Mouse (Mus musculus) gastrocnemius, adult 18-20 months (tissue): Measurements from ENCODE around the gene Gm2a. TPM values are rescaled to one million over a fixed set of nuclear protein-coding genes. Genes with fewer than 3 reads are reported as not detected.
A peak's percentile ranks its signal among the peaks of the same experiment; 100 is the strongest.
"Not testable (repeated sequence)": the region's sequence is repeated elsewhere in the genome, so short reads cannot be mapped to it uniquely, and the experiment has no call there.

Experiments
- DNase-seq: peaks from one replicate; pipeline ENCODE4 v3.0.0; 2021; ENCODE audit warnings: low spot score
- long read RNA-seq, 2 experiments: library from polyadenylated mRNA; stranded (forward); transcript quantifications; one replicate each; pipeline ENCODE4 v2.0.0; 2021
- total RNA-seq, 2 experiments: library from RNA; stranded (reverse); gene quantifications; 2 replicates each; pipeline ENCODE4 v1.2.3; 2021

Gm2a gene
- 1 to 10 TPM; 8.2 TPM for total RNA-seq
- long read RNA-seq, experiment 1, full-length matches to known transcripts = 21 of 21 reads
- long read RNA-seq, experiment 1, partial matches to known transcripts = 0 of 21 reads
- long read RNA-seq, experiment 1, other reads (novel, unspliced or antisense) = 0 of 21 reads
- long read RNA-seq, experiment 2, full-length matches to known transcripts = 8 of 8 reads
- long read RNA-seq, experiment 2, partial matches to known transcripts = 0 of 8 reads
- long read RNA-seq, experiment 2, other reads (novel, unspliced or antisense) = 0 of 8 reads

DNA sequence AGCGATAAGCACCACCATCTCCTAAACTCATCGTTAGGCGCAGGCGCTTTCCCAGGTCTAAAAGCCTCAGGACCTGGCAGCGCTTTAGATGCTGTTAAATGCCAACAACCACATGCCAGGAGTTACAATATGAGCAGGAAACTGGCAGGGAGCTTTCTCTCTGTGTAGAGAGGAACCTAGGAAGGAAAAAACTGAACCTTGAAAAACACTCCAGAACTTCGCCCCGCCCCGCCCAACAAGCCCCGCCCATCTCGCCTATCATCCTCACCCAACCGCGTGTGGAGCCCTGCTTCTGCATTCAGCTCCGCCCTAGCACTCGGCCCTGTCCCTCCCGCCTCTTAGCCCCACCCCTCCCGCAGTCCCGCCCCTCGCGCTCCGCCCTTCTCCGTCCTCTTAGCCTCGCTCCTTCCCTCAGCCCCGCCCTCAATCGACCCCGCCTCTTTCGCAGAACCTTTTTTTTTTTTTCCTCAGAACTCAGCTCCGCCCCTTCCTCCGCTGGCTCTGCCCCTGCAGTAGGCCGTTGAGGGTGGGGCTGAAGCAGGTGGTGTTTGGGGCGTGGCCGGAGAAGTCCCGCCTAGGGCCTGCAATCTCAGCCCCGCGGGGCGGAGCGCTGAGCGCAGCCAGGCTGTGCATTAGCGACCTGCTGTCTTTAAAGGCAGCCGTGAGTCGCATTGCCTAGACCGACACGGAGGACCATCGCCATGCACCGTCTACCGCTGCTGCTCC is at the start of gene Gm2a:
Gm2a (plus strand) TSS at position 653 of the 726 bp plus-strand sequence.
- DNase-seq = peak; percentile 96

DNA sequence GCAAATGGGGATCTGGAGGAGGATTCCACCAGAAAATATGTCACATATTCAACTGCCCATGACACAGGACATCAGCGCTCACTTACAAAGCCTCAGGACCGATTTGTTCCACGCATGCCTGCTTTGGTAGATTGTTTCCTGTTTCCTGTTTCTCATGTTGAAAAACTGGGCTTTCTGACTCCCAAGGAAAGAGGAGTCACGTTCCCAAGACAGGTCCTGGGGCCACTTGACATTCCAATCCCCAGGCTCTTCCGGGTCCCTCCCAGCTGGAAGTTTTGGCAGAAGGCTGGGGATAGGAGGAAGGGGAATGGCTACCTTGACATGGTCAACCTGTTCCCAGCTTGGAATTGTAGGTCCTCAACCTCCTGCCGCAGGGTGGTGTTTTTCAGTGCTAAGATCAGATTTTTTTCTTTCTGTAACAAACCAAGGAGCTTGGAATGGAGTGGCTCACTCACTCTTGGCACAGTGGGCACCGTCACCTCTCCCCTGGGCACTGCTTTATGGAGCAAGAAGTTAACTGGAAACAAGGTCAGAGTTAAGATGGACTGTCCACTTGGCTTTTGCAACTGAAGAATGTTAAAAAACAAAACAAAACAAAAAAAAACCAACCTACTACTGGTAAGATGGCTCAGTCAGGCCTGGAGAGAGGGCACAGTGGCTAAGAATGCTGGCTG is 46.9 kb upstream of the Gm2a start:
- no peak for DNase-seq

DNA sequence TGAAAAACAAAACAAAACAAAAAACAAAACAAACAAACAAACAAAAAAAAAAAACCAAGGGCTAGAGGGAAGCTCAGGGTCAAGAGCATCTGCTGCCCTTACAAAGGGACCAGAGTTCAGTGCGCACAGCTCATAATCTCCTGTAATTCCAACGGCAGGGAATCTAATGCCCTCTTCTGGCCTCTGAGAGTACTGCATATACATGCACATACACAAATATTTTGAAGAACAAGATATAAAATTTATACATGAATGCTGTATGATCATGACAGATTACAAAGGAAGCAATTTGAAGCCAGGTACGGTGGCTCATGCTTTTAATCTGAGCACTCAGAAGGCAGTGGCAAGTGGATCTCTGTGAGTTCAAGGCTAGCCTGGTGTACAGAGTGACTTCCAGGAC is 40.4 kb upstream of the Gm2a start:
- no peak for DNase-seq

DNA sequence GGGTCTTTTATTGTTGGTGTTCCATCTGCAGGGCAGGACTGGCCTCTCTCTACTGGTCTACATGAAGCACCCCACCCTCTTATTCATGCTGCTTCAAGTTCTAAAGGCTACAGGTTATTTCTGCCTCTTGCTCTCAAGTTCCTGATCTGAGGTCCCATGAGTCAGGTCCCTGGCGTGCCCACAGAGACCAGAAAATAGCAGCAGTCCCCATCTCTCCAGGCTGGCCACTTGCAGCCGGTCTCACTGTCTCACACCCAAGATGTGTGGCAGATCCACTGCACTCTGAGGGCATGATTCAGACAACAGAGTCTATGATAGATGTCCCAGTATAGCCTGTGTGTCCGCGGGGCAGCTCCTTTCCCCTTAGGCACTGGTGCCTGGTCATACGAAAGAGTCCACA is 37.1 kb upstream of the Gm2a start:
- DNase-seq = peak; percentile 51

DNA sequence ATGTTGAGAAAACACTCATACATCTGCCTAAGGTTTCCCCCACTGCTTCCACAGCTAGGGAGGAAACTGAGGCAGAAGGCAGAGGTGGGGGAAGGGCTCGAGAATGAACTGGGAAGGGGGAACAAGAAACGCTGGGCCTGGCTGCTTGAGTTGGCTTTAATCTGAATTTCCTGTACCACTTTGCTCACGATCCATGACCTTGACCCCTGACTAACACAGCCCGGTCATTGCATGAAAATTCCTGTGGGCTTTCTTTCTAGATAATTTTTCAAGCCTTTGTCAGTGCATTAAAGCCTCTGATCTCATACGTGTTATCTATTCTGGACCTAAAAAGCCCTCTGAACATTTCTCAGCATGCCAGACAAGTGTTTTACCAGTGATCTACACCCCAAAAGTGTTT is 35.1 kb upstream of the Gm2a start:
- DNase-seq = no peak

DNA sequence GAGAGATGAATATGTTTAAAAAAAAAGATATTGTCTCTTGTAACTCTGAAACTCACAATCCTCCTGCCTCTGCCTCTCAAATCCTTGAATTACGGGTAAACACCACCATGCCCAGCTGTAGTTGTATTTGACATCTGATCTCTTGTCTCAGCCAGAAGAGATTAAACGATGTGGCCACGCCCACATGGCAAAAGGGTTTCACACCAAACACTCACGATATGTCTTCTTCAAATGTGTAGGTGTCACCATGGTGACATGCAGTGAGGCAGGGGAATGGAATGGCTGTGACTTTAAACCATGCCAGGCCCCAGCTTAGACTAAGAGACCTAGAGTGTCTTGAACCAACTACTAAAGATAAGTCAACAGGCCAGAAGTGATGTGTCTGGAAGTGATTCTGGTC is 31.0 kb upstream of the Gm2a start:
- DNase-seq = no peak

DNA sequence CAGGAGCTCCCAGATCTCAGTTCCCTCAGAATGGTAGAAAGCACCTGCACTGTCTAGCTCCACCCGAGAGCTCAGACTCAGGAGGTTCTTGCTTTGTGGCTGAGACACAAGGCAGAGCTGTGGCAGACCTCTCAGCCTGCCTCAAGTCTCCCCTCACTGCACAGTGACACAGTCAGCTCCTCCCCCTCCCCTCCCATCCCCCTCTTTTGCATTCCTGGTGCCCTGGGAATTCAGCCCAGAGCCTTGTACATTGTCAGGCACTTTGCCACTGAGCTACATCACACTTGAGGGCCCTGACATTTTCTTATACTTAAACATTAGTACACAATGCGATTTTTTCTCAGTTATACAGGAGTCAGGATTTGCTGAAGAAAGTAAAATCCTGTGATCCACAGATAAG is 28.9 kb upstream of the Gm2a start:
- DNase-seq = no peak

DNA sequence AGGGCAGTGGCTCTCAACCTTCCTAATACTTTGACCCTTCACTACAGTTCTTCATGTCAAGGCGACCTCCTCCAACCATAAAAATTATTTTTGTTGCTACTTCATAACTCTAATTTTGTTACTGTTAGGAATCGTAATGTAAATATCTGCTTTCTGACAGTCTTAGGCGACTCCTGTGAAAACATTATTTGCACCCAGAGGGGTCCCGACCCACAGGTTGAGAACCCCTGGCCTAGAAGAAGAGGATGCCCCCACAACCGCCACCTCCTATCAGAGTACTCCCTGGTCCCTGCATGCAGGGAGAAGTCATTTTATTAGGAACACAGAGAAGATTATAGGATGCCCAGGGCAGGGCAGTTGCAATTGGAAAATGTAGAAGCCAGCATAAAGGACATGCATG is 26.6 kb upstream of the Gm2a start:
- no peak for DNase-seq

DNA sequence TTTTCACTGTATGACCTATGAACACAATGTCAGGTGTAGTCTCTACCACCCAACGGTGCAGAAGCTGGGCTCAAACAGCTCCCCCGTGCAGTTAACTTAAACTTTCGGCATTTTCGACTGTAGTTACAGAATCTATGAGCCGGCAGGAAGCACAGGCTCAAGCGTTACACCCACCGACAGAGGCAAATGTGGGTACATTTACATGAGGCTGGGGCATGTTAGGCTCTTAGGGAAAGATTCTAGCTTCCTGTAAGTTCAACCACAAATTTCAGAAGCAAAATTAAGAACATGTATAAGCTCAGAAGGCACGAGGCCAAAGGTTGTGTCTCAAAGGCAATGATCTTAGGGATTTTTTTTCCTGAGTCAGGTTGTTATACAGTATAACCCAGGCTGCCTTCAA is 25.4 kb upstream of the Gm2a start:
- DNase-seq = no peak

DNA sequence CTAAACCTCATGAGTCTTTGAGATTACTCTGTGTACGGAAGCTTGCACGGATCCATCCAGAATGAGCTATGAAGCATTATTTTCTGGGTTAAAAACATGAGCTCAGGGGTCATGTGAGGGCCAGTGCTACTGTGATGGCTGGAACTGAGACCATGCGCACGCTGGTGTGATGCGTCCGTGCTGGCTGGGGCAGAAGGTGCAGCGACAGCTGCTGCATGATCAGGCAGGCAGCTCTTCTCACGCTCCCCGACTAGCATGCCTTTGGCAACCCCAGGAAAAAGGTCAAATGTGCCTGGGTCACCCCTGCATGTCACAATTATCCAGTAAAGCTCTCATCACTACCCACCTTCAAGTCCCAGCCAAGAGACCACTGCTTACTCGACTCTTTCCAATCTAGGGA is 24.7 kb upstream of the Gm2a start:
- DNase-seq = peak; percentile 17

DNA sequence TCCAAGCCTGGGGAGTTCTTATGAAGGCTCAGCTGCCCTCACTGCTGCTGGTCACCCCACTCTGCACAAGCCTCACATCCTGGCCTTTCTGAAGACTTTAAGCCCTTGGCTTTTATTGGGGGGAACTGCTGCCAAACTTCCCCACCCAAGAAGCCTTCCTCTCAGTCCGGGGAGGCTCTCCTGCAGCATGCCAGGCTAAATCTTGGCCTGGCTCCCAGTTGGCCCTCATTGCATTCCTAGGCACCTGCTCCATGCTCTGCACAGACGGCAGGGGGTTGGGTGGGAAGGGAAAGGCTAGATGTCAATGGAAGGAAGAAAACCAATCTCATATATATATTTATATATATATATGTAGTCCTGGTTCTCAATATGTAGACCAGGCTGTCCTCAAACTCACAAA is 22.3 kb upstream of the Gm2a start:
- peak; percentile 36 for DNase-seq

DNA sequence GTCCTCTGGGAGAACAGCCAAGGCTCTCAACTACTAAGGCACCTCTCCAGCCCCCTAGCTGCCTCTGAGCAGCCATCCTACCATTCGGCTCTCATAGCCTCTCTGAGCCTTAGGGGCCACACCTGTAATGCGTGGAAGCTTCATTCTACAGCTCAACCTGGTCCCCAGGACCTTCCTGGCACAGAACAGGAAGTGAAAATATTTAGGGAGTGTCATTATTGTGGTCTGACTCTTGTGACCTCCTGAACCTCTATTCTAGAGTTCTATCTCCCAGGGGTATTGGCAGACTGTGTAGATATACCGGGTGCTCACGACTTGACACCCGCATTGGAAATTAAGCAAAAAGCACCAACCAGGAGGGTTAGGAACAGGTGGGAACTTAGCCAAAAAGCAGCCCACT is 21.7 kb upstream of the Gm2a start:
- no peak for DNase-seq

DNA sequence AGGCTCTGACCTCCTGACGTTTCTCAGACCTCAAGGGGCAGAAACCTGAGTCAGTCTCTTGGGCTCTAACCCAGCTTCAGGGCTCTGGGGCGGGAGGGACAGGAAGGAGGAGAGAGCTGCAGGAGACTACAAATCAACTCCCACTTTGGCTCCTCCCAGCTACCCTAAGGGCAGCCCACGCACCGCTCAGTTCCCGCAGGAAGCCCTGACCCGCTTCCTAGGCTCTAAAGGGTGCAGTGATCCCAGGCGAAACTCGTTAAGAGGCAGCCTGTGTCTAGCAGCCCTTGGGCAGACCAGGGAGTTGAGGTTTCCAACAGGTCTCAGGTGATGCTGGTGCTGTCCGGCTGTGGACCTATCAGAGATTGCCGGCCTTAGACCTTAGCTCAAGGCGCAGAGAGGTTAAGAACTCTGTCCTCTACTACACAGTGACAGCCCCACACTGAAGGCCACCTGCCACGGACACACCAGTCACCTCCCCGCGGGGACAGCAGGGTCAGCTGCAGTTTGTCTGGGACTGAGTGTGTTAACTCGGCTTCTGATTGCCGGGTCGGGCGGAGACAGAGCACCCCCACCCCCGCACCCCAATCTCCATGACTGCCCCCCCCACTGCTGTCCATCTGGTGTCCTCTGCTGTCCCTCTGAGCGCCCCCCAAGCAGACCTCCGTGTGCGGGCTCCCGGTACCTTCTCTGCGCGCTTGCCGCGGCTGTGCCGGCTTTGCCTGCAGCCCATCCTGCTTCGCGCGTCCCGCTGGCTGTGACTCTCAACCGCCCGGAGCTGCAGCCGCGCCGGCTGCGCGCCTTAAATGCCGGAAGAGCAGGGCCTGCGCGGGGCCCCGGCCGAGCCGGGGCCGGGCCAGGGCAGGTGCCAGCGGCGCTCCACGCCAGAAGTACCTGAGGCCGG is 20.3 kb upstream of the Gm2a start, which contains the start of gene Ccdc69:
Ccdc69 (minus strand) TSS at position 801 of the 901 bp plus-strand sequence.
- peak; percentile 84 for DNase-seq

DNA sequence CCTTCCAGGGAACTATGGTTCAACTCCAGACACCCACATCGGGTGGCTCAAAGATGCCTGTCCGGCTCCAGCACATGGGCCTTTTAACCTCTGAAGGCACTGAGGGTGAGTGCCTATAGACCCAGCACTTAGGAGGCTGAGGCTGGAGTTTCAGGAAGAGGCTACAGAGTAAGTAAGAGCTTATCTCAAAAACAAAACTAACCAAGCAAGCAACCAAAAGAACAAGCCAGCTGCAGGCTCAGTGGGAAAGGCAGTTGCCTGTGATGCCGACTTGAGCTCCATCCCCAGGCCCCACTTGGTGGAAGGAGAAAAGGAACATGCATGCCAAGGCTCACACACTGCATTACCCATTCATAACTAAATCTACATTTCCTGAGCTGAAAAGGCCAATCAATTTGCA is 19.4 kb upstream of the Gm2a start:
- no peak for DNase-seq

DNA sequence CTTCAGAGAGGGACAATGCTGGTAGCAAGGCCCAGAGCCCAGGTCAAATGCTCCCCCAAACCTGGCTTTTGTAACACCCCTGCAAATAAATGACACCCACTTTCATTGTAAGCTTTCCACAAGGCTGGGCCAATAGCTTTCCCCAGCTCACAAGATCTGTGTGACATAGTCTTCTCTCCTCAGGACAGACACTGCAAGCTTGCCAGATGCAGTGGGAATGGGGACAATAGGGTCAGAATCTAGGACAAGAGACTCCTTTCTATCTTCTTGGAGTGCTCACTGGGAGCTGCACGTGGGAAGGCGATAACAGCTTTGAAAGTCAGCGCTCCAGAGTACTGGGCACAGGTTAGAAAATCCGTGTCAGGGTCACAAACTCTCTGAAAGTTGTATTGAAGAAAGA is 18.7 kb upstream of the Gm2a start:
- no peak for DNase-seq

DNA sequence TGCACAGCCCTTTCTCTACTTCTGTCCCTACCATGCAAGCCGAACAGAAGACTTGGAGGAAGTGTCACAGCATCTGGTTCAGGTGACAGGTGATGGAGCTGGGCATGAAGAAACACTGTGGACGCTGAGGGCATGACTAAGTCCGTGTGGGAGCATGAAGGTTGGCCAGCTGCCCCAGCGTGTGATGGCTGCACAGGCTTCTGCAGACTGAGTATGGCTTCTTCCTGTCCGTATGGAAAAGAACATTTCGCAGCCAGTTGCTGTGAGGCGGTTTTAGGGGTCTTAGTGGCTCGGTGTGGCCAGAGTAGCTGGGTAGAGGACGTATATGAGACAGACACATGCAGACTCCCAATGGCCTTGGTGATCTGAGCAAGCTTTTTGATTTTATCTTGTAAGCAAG is 16.7 kb upstream of the Gm2a start:
- no peak for DNase-seq

DNA sequence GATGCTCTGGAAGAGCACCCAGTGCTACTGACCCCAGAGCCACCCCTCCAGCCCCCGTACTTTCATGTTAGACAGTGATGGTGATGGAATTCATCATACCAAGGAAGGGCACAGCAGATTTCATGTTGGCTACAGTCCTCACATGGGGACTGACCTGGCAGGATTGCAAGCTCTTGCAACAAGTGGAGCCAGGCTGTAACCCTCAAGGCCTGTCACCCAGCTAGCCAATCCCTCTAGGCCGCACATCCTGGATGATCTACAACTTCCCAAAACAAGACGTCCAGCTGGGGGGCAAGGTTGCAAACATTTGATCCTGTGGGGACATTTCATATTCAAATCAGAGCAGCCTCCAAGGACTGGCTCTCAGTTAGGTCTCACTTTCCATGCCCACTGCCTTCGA is 13.3 kb upstream of the Gm2a start:
- peak; percentile 32 for DNase-seq

DNA sequence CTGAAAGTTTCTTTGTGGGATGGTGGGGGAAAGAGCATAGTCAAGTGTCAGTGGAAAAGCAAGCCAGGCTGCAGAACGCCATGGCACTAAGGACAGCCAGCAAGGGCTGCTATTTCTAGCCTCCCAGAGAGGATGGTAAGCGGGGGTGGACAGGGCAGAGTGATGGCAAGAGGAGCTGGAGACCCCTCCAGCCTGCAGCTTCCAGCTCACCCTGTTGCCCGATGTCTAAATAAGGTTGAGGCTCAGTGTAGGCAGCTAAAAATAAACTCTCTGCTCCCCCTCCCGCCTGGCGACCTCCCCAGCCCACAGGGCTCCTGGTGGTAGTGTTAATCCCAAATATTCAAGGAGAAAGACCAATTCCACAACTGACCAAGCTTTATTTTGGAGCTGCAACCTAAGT is 12.5 kb upstream of the Gm2a start:
- peak; percentile 42 for DNase-seq

DNA sequence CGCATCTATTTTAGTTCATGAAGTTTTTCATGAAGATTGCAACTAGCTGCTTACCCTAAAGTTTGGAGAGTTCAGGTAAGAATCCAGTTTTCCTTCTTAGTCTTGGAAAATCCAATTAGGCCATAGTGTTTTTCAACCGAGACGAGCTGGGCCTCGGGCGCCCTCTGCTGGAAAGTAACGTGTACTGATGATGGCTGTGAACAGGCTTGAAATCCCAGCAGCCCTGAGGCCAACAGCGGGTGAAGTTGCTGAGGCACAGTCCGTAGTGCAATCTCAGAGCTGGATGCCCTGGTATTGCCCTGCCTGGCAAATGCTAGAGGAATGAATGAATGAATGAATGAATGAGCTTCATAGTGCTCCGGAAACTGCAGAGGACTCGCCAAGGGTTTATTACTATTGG is 10.9 kb upstream of the Gm2a start:
- DNase-seq = peak; percentile 70

DNA sequence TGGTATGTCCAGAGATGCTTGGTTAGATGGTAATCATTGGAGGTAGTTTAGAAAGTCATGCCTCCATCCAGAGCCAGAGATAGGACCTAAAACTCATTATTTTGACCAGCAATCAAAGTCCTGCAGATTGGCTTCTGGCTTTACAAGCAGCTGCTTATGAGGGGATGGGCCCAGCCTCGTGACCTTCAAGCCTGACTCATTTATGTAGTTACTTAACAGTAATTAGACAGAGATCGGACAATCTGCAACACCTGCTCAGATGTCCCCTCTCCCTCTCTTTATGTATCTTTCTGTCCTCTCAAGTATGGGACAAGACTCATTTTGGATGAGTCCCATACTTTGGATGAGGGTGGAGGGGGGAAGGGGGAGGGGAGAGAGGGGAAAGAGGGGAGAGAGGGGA is 8.0 kb upstream of the Gm2a start:
- DNase-seq = no peak

DNA sequence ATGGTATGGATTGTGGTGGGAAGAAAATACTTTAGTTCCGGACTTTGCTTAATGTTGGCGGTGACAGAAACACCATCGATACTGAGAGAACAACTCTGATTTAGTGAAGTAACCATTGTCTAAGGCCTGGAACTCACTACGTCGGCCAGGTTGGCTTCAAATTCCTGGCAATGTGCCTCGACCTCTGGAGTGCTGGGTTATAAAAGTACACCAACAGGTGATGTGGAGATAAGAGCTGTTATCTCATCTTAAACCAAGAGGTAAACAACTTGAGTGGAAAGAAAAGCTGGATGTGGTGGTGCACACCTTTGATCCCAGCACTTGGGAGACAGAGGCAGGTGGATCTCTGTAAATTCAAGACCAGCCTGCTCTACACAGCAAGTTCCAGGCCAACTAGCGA is 4.8 kb upstream of the Gm2a start:
- no peak for DNase-seq

DNA sequence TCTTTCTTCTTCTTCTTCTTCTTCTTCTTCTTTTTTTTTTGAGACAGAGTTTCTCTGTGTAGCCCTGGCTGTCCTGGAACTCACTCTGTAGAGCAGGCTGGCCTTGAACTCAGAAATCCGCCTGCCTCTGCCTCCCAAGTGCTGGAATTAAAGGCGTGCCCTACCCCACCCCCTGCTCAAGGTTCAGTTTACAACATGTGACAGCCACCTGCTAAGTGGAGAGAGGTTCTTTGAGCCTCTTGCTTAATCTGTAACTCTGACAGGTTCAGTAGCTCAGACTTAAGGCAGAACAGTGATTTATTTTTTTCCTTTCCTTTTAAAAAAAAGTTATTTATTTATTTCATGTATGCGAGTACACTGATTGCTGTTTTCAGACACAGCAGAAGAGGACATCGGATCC is 1.6 kb upstream of the Gm2a start:
- not testable (repeated sequence) for DNase-seq
